Mouse (Mus musculus) mammary gland, adult 2 months (tissue): ENCODE results near the gene Thoc2. TPM values are rescaled to one million over a fixed set of nuclear protein-coding genes. Genes with fewer than 3 reads are reported as not detected.

Experiments used
- polyA plus RNA-seq: library from polyadenylated mRNA; depleted of rRNA; stranded (reverse); fragments of >200 nt; gene quantifications from 2 replicates; pipeline ENCODE4 v1.2.3, GENCODE M21; 2012; ENCODE audit warnings: low replicate concordance; rRNA removed

The Thoc2 gene
- 5.0 and 11.8 TPM in 2 replicates for polyA plus RNA-seq

GRCm38 (mm10) chrX:41920574-41920973 is at the start of gene Thoc2:
Gene Thoc2 (minus strand): TSS chrX:41920674.

Other genes with a start within 250 kb of the Thoc2 start
- gene Xiap, start 139.0 kb upstream of the Thoc2 start, polyA plus RNA-seq, result 7.3 and 10.8 TPM in 2 replicates
- gene Stag2, start 228.6 kb upstream of the Thoc2 start, polyA plus RNA-seq, result 4.0 and 13.0 TPM in 2 replicates